Mouse (Mus musculus) embryonic facial prominence, embryonic 13.5 days (tissue): Measurements from ENCODE around the gene Senp6. TPM values are rescaled to one million over a fixed set of nuclear protein-coding genes. Genes with fewer than 3 reads are reported as not detected.
"Not testable (repeated sequence)": the region's sequence is repeated elsewhere in the genome, so short reads cannot be mapped to it uniquely, and the experiment has no call there.

ENCODE experiments used
- ATAC-seq: fragments of 200-750 bp; cut with Nextera tagmentation; 2 replicates; pipeline ENCODE4 v1.8.0; 2017; ENCODE audit warnings: low read depth; ENCODE audit not compliant: insufficient number of reproducible peaks, insufficient read depth, low FRiP score, low TSS enrichment
- H3K27ac ChIP-seq: fragments of 300-500 bp; sonication (generic); 2 replicates; pipeline ENCODE4 v1.5.1; 2015; ENCODE audit warnings: moderate library complexity, mild to moderate bottlenecking, inconsistent platforms
- H3K27me3 ChIP-seq: fragments of 300-500 bp; sonication (generic); 2 replicates; pipeline ENCODE4 v1.6.1; 2015; ENCODE audit warnings: mild to moderate bottlenecking, inconsistent platforms
- H3K36me3 ChIP-seq: fragments of 300-500 bp; sonication (generic); 2 replicates; pipeline ENCODE4 v1.6.1; 2015; ENCODE audit warnings: mild to moderate bottlenecking, inconsistent platforms
- H3K4me1 ChIP-seq: fragments of 300-500 bp; sonication (generic); 2 replicates; pipeline ENCODE4 v1.6.1; 2015; ENCODE audit warnings: inconsistent platforms
- H3K4me2 ChIP-seq: fragments of 300-500 bp; sonication (generic); 2 replicates; pipeline ENCODE4 v1.6.1; 2015; ENCODE audit warnings: moderate library complexity, mild to moderate bottlenecking, inconsistent platforms
- H3K4me3 ChIP-seq: fragments of 300-500 bp; sonication (generic); 2 replicates; pipeline ENCODE4 v1.5.1; 2015; ENCODE audit warnings: mild to moderate bottlenecking, inconsistent platforms
- H3K9ac ChIP-seq: fragments of 300-500 bp; sonication (generic); 2 replicates; pipeline ENCODE4 v1.6.1; 2015; ENCODE audit warnings: mild to moderate bottlenecking, inconsistent platforms
- H3K9me3 ChIP-seq: fragments of 300-500 bp; sonication (generic); 2 replicates; pipeline ENCODE4 v1.6.1; 2016; ENCODE audit warnings: inconsistent platforms
- WGBS: fragments of 180-500 bp; shearing (Covaris S2); methylation state at CpG from one replicate; pipeline ENCODE4 v1.1.7; 2015; ENCODE audit warnings: mixed read lengths; 5-methylcytosine and 5-hydroxymethylcytosine counted together
- polyA plus RNA-seq: library from polyadenylated mRNA; unstranded; fragments of >200 nt; fragmentation: Nextera tagmentation; extraction: Ambion mirVana; gene quantifications from 2 replicates; pipeline ENCODE4 v1.2.1, GENCODE M21; 2015

Gene Senp6
- polyA plus RNA-seq, result 62.6 and 74.0 TPM in 2 replicates

DNA sequence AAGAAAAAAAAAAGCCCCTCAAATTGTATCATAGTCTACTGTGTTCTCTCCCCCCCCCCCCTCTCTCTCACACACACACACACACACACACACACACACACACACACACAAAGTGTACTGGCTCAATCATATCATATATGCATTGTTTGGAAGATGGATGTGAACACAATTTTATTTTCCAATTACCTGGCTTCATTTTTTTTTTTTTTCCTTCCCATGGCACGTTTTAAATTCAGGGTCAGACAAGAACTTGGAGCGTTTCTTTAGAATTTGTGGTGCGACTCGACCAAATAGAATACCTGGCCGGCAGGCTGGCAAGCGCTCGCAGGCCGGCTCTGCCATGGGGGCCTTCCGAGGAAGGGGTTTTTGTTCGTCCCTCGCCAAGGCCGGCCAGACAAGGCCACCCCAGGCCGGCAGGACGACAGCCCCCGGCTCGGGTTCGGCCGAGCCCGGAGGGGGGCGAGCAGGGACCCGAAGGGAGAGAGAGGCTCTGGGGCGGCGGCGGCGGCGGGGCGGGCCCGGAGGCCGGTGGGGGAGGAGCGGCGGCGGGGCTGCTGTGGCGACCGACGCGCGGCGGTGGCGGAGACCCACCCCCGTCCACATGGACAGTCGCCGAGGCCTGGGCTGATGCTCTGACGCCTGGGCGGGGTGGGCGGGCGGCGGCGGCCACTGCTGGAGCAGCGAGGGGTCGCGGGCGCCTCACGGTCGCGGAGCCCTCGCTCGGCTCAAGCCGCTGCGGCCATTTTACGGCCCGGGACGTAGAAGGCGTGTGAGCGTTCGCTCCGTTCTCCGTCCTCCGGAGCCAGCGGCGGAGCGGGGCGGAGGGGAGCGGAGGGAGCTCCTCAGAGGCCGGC, at the start of gene Senp6:
Senp6 (plus strand) TSS at position 537 of the 854 bp plus-strand sequence.
- peak; percentile 88 for ATAC-seq
- no peaks in the 10 kb centered on the region for H3K36me3 ChIP-seq
- peak within 1 kb of the TSS; percentile 100 for H3K27ac ChIP-seq
- peak within 1 kb of the TSS; percentile 100 for H3K9ac ChIP-seq
- peak within 1 kb of the TSS; percentile 88 for H3K4me3 ChIP-seq
- peak within 1 kb of the TSS; percentile 61 for H3K4me2 ChIP-seq
- WGBS, result under 1% methylated on average over 60 of the region's 74 CpGs
- H3K9me3 ChIP-seq, result peaks cover 8% of the 10 kb centered on the region
- no peaks in the 10 kb centered on the region for H3K27me3 ChIP-seq
- peaks cover 10% of the 10 kb centered on the region for H3K4me1 ChIP-seq

- peaks cover 9% of the 10 kb centered on the region; the same call in 1 of the 2 replicates for H3K4me1 ChIP-seq
- WGBS, result 52% methylated on average over 3 of the region's 3 CpGs
- no peaks in the 10 kb centered on the region for H3K9me3 ChIP-seq
- no peaks in the 10 kb centered on the region for H3K27me3 ChIP-seq
- ATAC-seq, result no peak
- no peaks in the 10 kb centered on the region for H3K36me3 ChIP-seq
- H3K9ac ChIP-seq, result no peak overlapping the region
- H3K4me2 ChIP-seq, result no peak overlapping the region
- no peak overlapping the region for H3K4me3 ChIP-seq
- no peak overlapping the region for H3K27ac ChIP-seq
These were observed 46.3 kb upstream of the Senp6 start for GRCm38 (mm10) chr9:80020429-80020828.

DNA sequence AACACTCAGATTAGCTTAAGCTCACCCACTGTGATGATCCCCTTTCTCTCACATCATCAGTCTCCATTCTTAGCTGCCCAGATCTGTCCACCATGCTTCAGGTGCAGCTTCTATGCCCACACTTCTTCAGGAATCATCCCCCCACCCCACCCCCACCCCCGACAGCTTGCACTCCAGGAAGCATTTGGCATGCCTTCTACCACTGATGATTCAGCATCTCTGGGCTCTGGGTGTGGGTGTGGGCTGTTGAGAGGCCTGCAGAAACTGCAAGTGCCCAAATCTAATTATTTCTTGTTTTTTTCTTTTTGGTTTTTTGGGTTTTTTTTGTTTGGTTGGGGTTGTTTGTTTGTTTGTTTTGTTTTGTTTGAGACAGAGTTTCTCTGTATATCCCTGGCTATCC, 45.1 kb upstream of the Senp6 start:
- Histone ChIP-seq H3K4me3 (no peak overlapping the region), H3K9ac (no peak overlapping the region), H3K4me1 (peaks cover 12% of the 10 kb centered on the region; the same call in 1 of the 2 replicates), H3K36me3 (no peaks in the 10 kb centered on the region), H3K27ac (no peak overlapping the region), H3K4me2 (no peak overlapping the region), H3K9me3 (no peaks in the 10 kb centered on the region), H3K27me3 (no peaks in the 10 kb centered on the region)
- 35% methylated on average over 1 of the region's 1 CpGs for WGBS
- ATAC-seq, result no peak

GRCm38 (mm10) chr9:80022821-80023220, 43.9 kb upstream of the Senp6 start:
- Histone ChIP-seq H3K27me3 (no peaks in the 10 kb centered on the region), H3K27ac (no peak overlapping the region), H3K4me2 (no peak overlapping the region), H3K4me1 (peaks cover 13% of the 10 kb centered on the region; the same call in 1 of the 2 replicates), H3K36me3 (no peaks in the 10 kb centered on the region), H3K9me3 (no peaks in the 10 kb centered on the region), H3K9ac (no peak overlapping the region), H3K4me3 (no peak overlapping the region)
- no peak for ATAC-seq
- 70% methylated on average over 8 of the region's 8 CpGs for WGBS

DNA sequence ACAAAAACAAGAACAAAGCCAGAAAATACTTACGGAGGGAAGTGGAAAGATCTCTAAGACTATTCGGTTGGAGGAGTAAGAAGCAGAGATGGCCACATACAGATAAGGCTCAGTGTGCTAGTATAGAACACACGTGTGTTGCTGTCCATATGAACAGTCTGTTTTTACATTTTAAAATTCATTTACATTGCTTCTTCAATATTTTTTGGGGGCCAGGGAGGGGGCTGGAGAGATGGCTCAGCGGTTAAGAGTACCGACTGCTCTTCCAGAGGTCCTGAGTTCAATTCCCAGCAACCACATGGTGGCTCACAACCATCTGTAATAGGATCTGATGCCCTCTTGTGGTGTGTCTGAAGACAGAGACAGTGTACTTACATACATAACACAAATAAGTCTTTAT, 41.4 kb upstream of the Senp6 start:
- 87% methylated on average over 5 of the region's 5 CpGs for WGBS
- ATAC-seq, H3K36me3 ChIP-seq, H3K27ac ChIP-seq, H3K9ac ChIP-seq, H3K9me3 ChIP-seq, H3K4me2 ChIP-seq, H3K4me3 ChIP-seq, H3K27me3 ChIP-seq: not testable (repeated sequence)
- H3K4me1 ChIP-seq, result peaks cover 13% of the 10 kb centered on the region; the same call in 1 of the 2 replicates

DNA sequence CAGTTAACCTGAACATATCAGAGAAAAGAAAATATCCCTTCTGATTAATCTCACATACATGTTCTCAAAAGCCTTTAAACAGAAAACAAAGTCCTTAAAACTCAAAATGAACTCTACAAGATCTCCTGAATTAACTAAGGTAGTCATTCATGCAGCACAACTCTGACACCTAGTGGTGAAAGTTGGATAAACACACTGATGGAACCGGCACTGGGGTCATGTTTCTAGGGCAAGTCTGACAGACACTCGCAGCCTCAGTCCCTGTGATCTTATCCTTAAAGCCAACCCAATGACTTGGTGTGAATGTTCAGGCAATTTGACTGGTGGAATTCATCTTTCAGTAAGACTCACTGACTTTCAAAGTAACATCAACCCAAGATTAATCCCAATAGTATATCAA, 40.7 kb upstream of the Senp6 start:
- 1% methylated on average over 2 of the region's 2 CpGs for WGBS
- Histone ChIP-seq H3K4me3 (no peak overlapping the region), H3K36me3 (no peaks in the 10 kb centered on the region), H3K27ac (no peak overlapping the region), H3K9ac (no peak overlapping the region), H3K4me2 (no peak overlapping the region), H3K27me3 (no peaks in the 10 kb centered on the region), H3K4me1 (0 out of 2 replicates have a peak, but pooled peaks cover 7% of the 10 kb centered on the region), H3K9me3 (no peaks in the 10 kb centered on the region)
- no peak for ATAC-seq

GRCm38 (mm10) chr9:80026581-80027021, 40.1 kb upstream of the Senp6 start:
- H3K9ac ChIP-seq, result no peak overlapping the region
- H3K27me3 ChIP-seq, result no peaks in the 10 kb centered on the region
- H3K4me2 ChIP-seq, result no peak overlapping the region
- no peak overlapping the region for H3K27ac ChIP-seq
- ATAC-seq, result no peak
- 57% methylated on average over 6 of the region's 6 CpGs for WGBS
- H3K4me3 ChIP-seq, result no peak overlapping the region
- no peaks in the 10 kb centered on the region for H3K9me3 ChIP-seq
- 0 out of 2 replicates have a peak, but pooled peaks cover 7% of the 10 kb centered on the region for H3K4me1 ChIP-seq
- no peaks in the 10 kb centered on the region for H3K36me3 ChIP-seq

DNA sequence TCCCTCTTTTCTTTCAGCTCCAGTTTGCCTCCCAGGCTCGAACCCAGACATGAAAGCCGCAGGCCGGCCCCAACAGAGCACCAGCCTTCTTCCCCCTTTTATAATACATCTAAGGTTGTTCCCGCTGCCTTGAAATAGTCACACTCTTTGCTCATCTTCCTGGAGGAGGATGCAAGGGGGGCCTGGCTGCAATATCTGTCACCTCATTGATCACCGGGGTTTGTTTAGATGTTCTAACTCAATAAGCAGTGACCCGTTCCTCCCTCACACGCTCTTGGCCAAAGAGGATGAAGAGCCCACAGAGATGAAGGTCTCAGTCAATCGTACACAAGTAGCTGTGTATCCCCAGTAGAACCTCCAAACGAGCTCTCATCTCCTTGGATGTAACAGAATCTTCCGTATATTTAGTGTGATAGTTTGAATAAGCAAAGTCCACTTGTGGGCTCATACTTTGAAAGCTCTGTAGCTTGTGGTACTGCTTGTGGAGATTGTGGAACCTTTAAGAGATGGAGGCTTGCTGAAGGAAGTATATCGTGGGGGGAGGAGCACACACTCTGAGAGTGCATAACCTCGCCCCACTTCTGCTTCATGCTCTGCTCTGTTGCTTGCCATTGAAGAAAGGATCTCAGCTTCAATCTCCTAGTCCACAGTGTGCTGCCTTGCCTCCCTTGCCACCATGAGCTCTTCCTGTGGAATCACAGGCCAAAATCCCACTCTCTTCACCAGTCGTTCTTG, 29.3 kb upstream of the Senp6 start:
- ATAC-seq, result no peak
- H3K4me2 ChIP-seq, result no peak overlapping the region
- WGBS, result 90% methylated on average over 13 of the region's 13 CpGs
- no peak overlapping the region for H3K4me3 ChIP-seq
- no peak overlapping the region for H3K27ac ChIP-seq
- H3K4me1 ChIP-seq, result peaks cover 11% of the 10 kb centered on the region
- no peaks in the 10 kb centered on the region for H3K36me3 ChIP-seq
- H3K27me3 ChIP-seq, result no peaks in the 10 kb centered on the region
- no peaks in the 10 kb centered on the region for H3K9me3 ChIP-seq
- H3K9ac ChIP-seq, result no peak overlapping the region

GRCm38 (mm10) chr9:80037997-80038383, 28.7 kb upstream of the Senp6 start:
- no peak overlapping the region for H3K9ac ChIP-seq
- H3K27me3 ChIP-seq, result no peaks in the 10 kb centered on the region
- peaks cover 11% of the 10 kb centered on the region for H3K4me1 ChIP-seq
- H3K4me2 ChIP-seq, result no peak overlapping the region
- no peaks in the 10 kb centered on the region for H3K36me3 ChIP-seq
- H3K9me3 ChIP-seq, result no peaks in the 10 kb centered on the region
- ATAC-seq, result no peak
- no peak overlapping the region for H3K27ac ChIP-seq
- H3K4me3 ChIP-seq, result no peak overlapping the region

- peak overlapping the region; percentile 69 for H3K27ac ChIP-seq
- H3K27me3 ChIP-seq, result no peaks in the 10 kb centered on the region
- H3K4me3 ChIP-seq, result no peak overlapping the region
- 6% methylated on average over 2 of the region's 2 CpGs for WGBS
- no peaks in the 10 kb centered on the region for H3K9me3 ChIP-seq
- ATAC-seq, result no peak
- no peak overlapping the region for H3K9ac ChIP-seq
- peaks cover 11% of the 10 kb centered on the region for H3K4me1 ChIP-seq
- H3K4me2 ChIP-seq, result no peak overlapping the region
- H3K36me3 ChIP-seq, result no peaks in the 10 kb centered on the region
These were observed 27.3 kb upstream of the Senp6 start for GRCm38 (mm10) chr9:80039296-80039815.

- ATAC-seq, H3K4me3 ChIP-seq: not testable (repeated sequence)
These were observed 22.4 kb upstream of the Senp6 start for GRCm38 (mm10) chr9:80044301-80044700.

More at GRCm38 (mm10) chr9:80044301-80044700, 22.4 kb upstream of the Senp6 start:
- not testable (repeated sequence) for H3K27me3 ChIP-seq, H3K4me1 ChIP-seq, H3K4me2 ChIP-seq, H3K27ac ChIP-seq, H3K9ac ChIP-seq, H3K9me3 ChIP-seq, H3K36me3 ChIP-seq
- 88% methylated on average over 4 of the region's 4 CpGs for WGBS
